Mouse (Mus musculus): ENCODE data around the gene Asl.

GRCm38 (mm10) chr5:130000735-130001134, 28.3 kb downstream of the Asl start:
- TF ChIP-seq CTCF (IDR thresholded peaks at IDR 0.05; ENCODE audit: insufficient read depth, low read depth, low read length) (no peak), POLR2A (IDR thresholded peaks at IDR 0.05; ENCODE audit: insufficient read depth, low read depth, low read length) (no peak)

All from olfactory bulb, adult 2 months (tissue).